Mouse (Mus musculus): Measurements from ENCODE around the gene Tor2a. TPM values are rescaled to one million over a fixed set of nuclear protein-coding genes. Genes with fewer than 3 reads are reported as not detected.

Gene Tor2a
- polyA plus RNA-seq, 1 experiment from 2014 or later, result 57.0 TPM

GRCm38 (mm10) chr2:32750887-32751664, 6.0 kb upstream of the Tor2a start:
- H3K27ac ChIP-seq, result peak overlapping the region; percentile 74
- 5% methylated on average over 31 of the region's 31 CpGs for WGBS
- peak overlapping the region; percentile 57 for H3K4me2 ChIP-seq
- H3K9me3 ChIP-seq, result no peaks in the 10 kb centered on the region
- peaks cover 26% of the 10 kb centered on the region for H3K4me1 ChIP-seq
- H3K4me3 ChIP-seq (replicated peaks), result peak overlapping the region; percentile 32
- no peaks in the 10 kb centered on the region for H3K27me3 ChIP-seq
- peak overlapping the region; percentile 48; the same call in 1 of the 2 replicates for H3K9ac ChIP-seq
- peaks cover 54% of the 10 kb centered on the region for H3K36me3 ChIP-seq (replicated peaks)
- peak; percentile 86 for ATAC-seq (ENCODE audit: low FRiP score)

DNA sequence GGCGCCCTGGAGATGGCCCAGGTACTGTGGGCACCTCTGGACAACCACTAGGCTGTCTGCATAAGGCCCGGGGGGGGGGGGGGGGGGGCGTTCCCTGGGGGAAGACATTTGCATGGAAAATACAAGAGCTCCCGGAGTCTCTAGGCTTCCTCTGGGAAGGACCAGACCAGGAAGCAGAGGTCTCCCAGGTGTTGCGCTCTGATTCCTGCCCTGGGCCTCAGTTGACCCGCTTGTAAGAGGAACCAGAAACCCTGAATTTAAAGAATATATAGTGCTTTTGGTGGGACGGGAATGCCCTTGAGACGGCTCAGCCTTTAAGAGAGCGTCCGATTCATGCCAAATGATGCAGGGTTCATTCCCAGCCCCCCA, 5.4 kb upstream of the Tor2a start:
- Histone ChIP-seq H3K9ac (peak overlapping the region; percentile 48; the same call in 1 of the 2 replicates), H3K4me3 (replicated peaks) (peak overlapping the region; percentile 32), H3K9me3 (no peaks in the 10 kb centered on the region), H3K27me3 (no peaks in the 10 kb centered on the region), H3K36me3 (replicated peaks) (peaks cover 49% of the 10 kb centered on the region), H3K27ac (peak overlapping the region; percentile 74), H3K4me1 (peaks cover 26% of the 10 kb centered on the region), H3K4me2 (peak overlapping the region; percentile 57)
- 22% methylated on average over 10 of the region's 10 CpGs for WGBS
- no peak for ATAC-seq (ENCODE audit: low FRiP score)

GRCm38 (mm10) chr2:32752181-32752580, 4.9 kb upstream of the Tor2a start:
- no peaks in the 10 kb centered on the region for H3K27me3 ChIP-seq
- H3K4me2 ChIP-seq, result no peak overlapping the region
- 71% methylated on average over 10 of the region's 10 CpGs for WGBS
- H3K27ac ChIP-seq, result no peak overlapping the region
- peaks cover 26% of the 10 kb centered on the region for H3K4me1 ChIP-seq
- no peaks in the 10 kb centered on the region for H3K9me3 ChIP-seq
- no peak overlapping the region for H3K4me3 ChIP-seq (replicated peaks)
- H3K9ac ChIP-seq, result 0 out of 2 replicates have a peak overlapping the region, but pooled peaks have one; percentile 12
- H3K36me3 ChIP-seq (replicated peaks), result peaks cover 43% of the 10 kb centered on the region
- no peak for ATAC-seq (ENCODE audit: low FRiP score)

GRCm38 (mm10) chr2:32756674-32757055, 369 bp upstream of the Tor2a start:
- Histone ChIP-seq H3K27me3 (no peaks in the 10 kb centered on the region), H3K36me3 (replicated peaks) (peaks cover 43% of the 10 kb centered on the region), H3K4me1 (peaks cover 26% of the 10 kb centered on the region), H3K4me2 (peak overlapping the region; percentile 33), H3K9me3 (no peaks in the 10 kb centered on the region), H3K27ac (no peak overlapping the region), H3K9ac (no peak overlapping the region), H3K4me3 (replicated peaks) (no peak overlapping the region)
- 33% methylated on average over 6 of the region's 6 CpGs for WGBS
- ATAC-seq (ENCODE audit: low FRiP score), result peak; percentile 21; the same call in 1 of the 2 replicates

DNA sequence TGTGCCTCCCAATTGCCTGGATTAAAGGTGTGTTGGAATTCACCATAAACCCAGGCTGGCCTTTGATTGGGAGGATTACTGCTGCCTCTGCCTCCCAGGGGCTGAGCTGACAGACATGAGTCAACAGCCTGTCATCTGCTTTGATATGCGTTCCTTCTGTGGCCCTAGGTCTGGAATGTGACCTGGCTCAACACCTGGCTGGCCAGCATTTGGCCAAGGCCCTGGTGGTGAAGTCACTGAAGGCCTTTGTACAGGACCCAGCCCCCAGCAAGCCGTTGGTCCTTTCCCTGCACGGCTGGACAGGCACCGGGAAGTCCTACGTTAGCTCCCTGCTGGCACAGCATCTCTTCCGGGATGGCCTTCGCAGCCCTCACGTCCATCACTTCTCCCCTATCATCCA, 1.5 kb downstream of the Tor2a start:
- Histone ChIP-seq H3K4me3 (replicated peaks) (no peak overlapping the region), H3K4me2 (no peak overlapping the region), H3K4me1 (peaks cover 15% of the 10 kb centered on the region; the same call in 1 of the 2 replicates), H3K27ac (no peak overlapping the region), H3K9me3 (no peaks in the 10 kb centered on the region), H3K9ac (no peak overlapping the region), H3K27me3 (no peaks in the 10 kb centered on the region), H3K36me3 (replicated peaks) (peaks cover 45% of the 10 kb centered on the region)
- ATAC-seq (ENCODE audit: low FRiP score), result no peak
- WGBS, result 88% methylated on average over 8 of the region's 8 CpGs

GRCm38 (mm10) chr2:32759001-32759400, 2.0 kb downstream of the Tor2a start:
- WGBS, result 76% methylated on average over 2 of the region's 2 CpGs
- H3K27ac ChIP-seq, result no peak overlapping the region

DNA sequence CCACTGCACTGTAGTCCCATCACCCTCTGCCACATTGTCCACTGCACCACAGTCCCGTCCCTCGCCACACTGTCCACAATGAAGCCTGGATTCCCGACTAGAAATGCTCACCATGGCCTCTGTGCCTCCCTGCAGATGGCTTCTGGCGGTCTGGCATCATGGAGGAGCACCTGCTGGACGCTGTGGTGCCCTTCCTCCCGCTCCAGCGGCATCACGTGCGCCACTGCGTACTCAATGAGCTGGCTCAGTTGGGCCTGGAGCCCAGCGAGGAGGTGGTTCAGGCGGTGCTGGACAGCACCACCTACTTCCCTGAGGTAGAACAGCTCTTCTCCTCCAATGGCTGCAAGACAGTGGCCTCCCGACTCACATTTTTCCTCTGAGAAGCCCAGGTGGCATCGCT, 4.3 kb downstream of the Tor2a start:
- H3K36me3 ChIP-seq (replicated peaks), result peaks cover 34% of the 10 kb centered on the region
- H3K27ac ChIP-seq, result no peak overlapping the region
- H3K4me1 ChIP-seq, result peaks cover 15% of the 10 kb centered on the region; the same call in 1 of the 2 replicates
- 90% methylated on average over 14 of the region's 14 CpGs for WGBS
- ATAC-seq (ENCODE audit: low FRiP score), result no peak
- H3K4me3 ChIP-seq (replicated peaks), result no peak overlapping the region
- H3K27me3 ChIP-seq, result no peaks in the 10 kb centered on the region
- no peak overlapping the region for H3K4me2 ChIP-seq
- no peaks in the 10 kb centered on the region for H3K9me3 ChIP-seq
- H3K9ac ChIP-seq, result no peak overlapping the region

More at GRCm38 (mm10) chr2:32759001-32759400, 2.0 kb downstream of the Tor2a start:
- H3K4me2 ChIP-seq, result no peak overlapping the region
- H3K9me3 ChIP-seq, result no peaks in the 10 kb centered on the region
- no peaks in the 10 kb centered on the region for H3K27me3 ChIP-seq
- no peak overlapping the region for H3K9ac ChIP-seq
- peaks cover 44% of the 10 kb centered on the region for H3K36me3 ChIP-seq (replicated peaks)
- H3K4me1 ChIP-seq, result peaks cover 15% of the 10 kb centered on the region; the same call in 1 of the 2 replicates
- no peak overlapping the region for H3K4me3 ChIP-seq (replicated peaks)
- ATAC-seq (ENCODE audit: low FRiP score), result no peak

GRCm38 (mm10) chr2:32761859-32762258, 4.8 kb downstream of the Tor2a start:
- no peak for ATAC-seq (ENCODE audit: low FRiP score)

DNA sequence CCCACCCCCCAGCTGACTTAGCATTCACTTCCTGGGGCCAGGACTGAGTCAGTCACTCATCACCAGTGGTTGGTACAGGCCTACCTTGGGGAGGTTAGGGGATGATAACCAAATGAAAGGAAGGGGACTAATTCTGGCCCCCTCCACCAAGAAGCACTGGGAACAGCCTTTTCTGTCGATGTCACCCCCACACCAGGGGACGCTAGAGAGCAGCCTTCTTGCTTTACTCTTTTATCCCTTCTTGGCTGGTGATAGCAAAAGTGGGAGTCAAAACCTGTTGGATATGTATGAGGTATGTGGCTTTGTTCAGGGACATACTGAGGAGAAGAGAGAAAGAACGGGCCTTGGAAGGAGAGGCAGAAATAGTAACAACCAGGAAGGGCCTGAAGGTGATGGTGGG, 6.3 kb downstream of the Tor2a start:
- Histone ChIP-seq H3K9me3 (no peaks in the 10 kb centered on the region), H3K27ac (no peak overlapping the region), H3K9ac (no peak overlapping the region), H3K4me2 (no peak overlapping the region), H3K4me1 (peaks cover 7% of the 10 kb centered on the region; the same call in 1 of the 2 replicates), H3K4me3 (replicated peaks) (no peak overlapping the region), H3K36me3 (replicated peaks) (peaks cover 34% of the 10 kb centered on the region), H3K27me3 (no peaks in the 10 kb centered on the region)
- ATAC-seq (ENCODE audit: low FRiP score), result no peak
- WGBS, result 81% methylated on average over 3 of the region's 3 CpGs

More at GRCm38 (mm10) chr2:32761859-32762258, 4.8 kb downstream of the Tor2a start:
- peaks cover 34% of the 10 kb centered on the region for H3K36me3 ChIP-seq (replicated peaks)
- H3K27me3 ChIP-seq, result no peaks in the 10 kb centered on the region
- 93% methylated on average over 4 of the region's 4 CpGs for WGBS
- H3K4me1 ChIP-seq, result peaks cover 15% of the 10 kb centered on the region; the same call in 1 of the 2 replicates
- no peaks in the 10 kb centered on the region for H3K9me3 ChIP-seq
- H3K9ac ChIP-seq, result no peak overlapping the region
- no peak overlapping the region for H3K4me3 ChIP-seq (replicated peaks)
- no peak overlapping the region for H3K4me2 ChIP-seq
- H3K27ac ChIP-seq, result no peak overlapping the region

GRCm38 (mm10) chr2:32767241-32767640, 10.2 kb downstream of the Tor2a start:
- Histone ChIP-seq H3K27ac (no peak overlapping the region), H3K4me2 (no peak overlapping the region), H3K27me3 (no peaks in the 10 kb centered on the region), H3K4me1 (peaks cover 13% of the 10 kb centered on the region), H3K9me3 (no peaks in the 10 kb centered on the region), H3K36me3 (replicated peaks) (peaks cover 11% of the 10 kb centered on the region), H3K4me3 (replicated peaks) (no peak overlapping the region), H3K9ac (no peak overlapping the region)
- ATAC-seq (ENCODE audit: low FRiP score), result no peak
- WGBS, result 89% methylated on average over 12 of the region's 12 CpGs

DNA sequence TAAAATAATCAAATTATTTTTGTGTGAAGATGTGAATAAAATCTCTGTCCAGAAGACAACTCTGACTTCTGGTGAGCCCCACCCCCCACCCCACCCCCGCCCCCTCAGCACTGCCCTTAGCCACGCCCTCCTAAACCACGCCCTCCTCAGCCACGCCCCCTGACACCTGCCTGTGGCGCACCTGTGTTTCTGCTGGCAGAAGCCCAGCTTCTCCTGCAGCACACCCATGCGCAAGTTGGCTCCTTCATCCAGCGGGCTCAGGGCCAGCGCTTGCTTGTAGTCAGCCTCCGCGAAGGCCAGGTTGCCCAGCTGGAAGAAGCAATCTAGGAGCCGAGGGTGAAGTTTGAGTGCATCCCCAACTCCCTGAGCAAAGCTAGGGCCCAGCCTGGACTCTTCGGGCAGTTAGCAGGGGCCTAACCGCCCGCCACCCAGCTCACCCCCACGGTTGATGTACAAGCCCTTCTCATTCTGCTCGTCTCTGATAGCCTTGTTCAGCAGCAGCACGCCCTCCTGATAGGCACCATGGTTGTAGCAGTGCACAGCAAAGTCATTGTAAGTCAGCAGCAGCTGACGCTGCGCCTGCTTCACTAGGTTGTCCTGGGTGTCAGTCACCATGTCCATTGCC, 11.7 kb downstream of the Tor2a start:
- no peak for ATAC-seq (ENCODE audit: low FRiP score)
- WGBS, result 58% methylated on average over 17 of the region's 19 CpGs
- Histone ChIP-seq H3K9ac (no peak overlapping the region), H3K27me3 (no peaks in the 10 kb centered on the region), H3K4me1 (peaks cover 13% of the 10 kb centered on the region), H3K9me3 (no peaks in the 10 kb centered on the region), H3K4me3 (replicated peaks) (no peak overlapping the region), H3K4me2 (no peak overlapping the region), H3K36me3 (replicated peaks) (no peaks in the 10 kb centered on the region), H3K27ac (no peak overlapping the region)

- H3K36me3 ChIP-seq (replicated peaks), result no peaks in the 10 kb centered on the region
- H3K4me3 ChIP-seq (replicated peaks), result no peak overlapping the region
- no peaks in the 10 kb centered on the region for H3K27me3 ChIP-seq
- WGBS, result 61% methylated on average over 5 of the region's 5 CpGs
- H3K9me3 ChIP-seq, result no peaks in the 10 kb centered on the region
- peaks cover 13% of the 10 kb centered on the region for H3K4me1 ChIP-seq
- no peak overlapping the region for H3K27ac ChIP-seq
- ATAC-seq (ENCODE audit: low FRiP score), result no peak
- no peak overlapping the region for H3K4me2 ChIP-seq
- no peak overlapping the region for H3K9ac ChIP-seq
These were observed 12.5 kb downstream of the Tor2a start for GRCm38 (mm10) chr2:32769327-32770085.

Measured in forebrain, embryonic 12.5 days (tissue).